Mouse (Mus musculus) liver, embryonic 16.5 days (tissue): ENCODE data around the gene Gm5431. TPM values are rescaled to one million over a fixed set of nuclear protein-coding genes. Genes with fewer than 3 reads are reported as not detected.
"Not testable (repeated sequence)": the region's sequence is repeated elsewhere in the genome, so short reads cannot be mapped to it uniquely, and the experiment has no call there.

Experiments
- ATAC-seq: fragments of 200-750 bp; cut with Nextera tagmentation; 2 replicates; pipeline ENCODE4 v1.8.0; 2017; ENCODE audit warnings: low read depth, mild to moderate bottlenecking, moderate number of reproducible peaks, moderate library complexity
- H3K27ac ChIP-seq: fragments of 300-500 bp; sonication (generic); 2 replicates; pipeline ENCODE4 v1.5.1; 2014; ENCODE audit warnings: mild to moderate bottlenecking, low read length
- H3K27me3 ChIP-seq: fragments of 300-500 bp; sonication (generic); 2 replicates; pipeline ENCODE4 v1.6.1; 2014; ENCODE audit warnings: low read depth, low read length, mixed read lengths; ENCODE audit not compliant: control insufficient read depth, insufficient read depth
- H3K36me3 ChIP-seq: fragments of 300-500 bp; sonication (generic); 2 replicates; pipeline ENCODE4 v1.6.1; 2014; ENCODE audit warnings: mild to moderate bottlenecking; ENCODE audit not compliant: control insufficient read depth, insufficient read depth
- H3K4me1 ChIP-seq: fragments of 300-500 bp; sonication (generic); 2 replicates; pipeline ENCODE4 v1.6.1; 2014; ENCODE audit warnings: low read depth, low read length, mixed read lengths; ENCODE audit not compliant: control insufficient read depth
- H3K4me2 ChIP-seq: fragments of 300-500 bp; sonication (generic); 2 replicates; pipeline ENCODE4 v1.6.1; 2014; ENCODE audit warnings: low read depth, low read length, mixed read lengths
- H3K4me3 ChIP-seq: fragments of 300-500 bp; sonication (generic); 2 replicates; pipeline ENCODE4 v1.5.1; 2014; ENCODE audit warnings: low read depth, mild to moderate bottlenecking, low read length
- H3K9ac ChIP-seq: fragments of 300-500 bp; sonication (generic); 2 replicates; pipeline ENCODE4 v1.6.1; 2014; ENCODE audit warnings: low read depth, low read length
- H3K9me3 ChIP-seq: fragments of 300-500 bp; sonication (generic); replicated peaks from 2 replicates; pipeline ENCODE4 v1.6.1; 2016; ENCODE audit warnings: low read length; ENCODE audit not compliant: control insufficient read depth
- WGBS: fragments of 180-500 bp; shearing (Covaris S2); extraction: QIAGEN DNeasy Blood & Tissue Kit; methylation state at CpG from one replicate; pipeline ENCODE4 v1.1.7; 2014; ENCODE audit not compliant: insufficient replicate concordance; 5-methylcytosine and 5-hydroxymethylcytosine counted together
- polyA plus RNA-seq: library from polyadenylated mRNA; unstranded; fragments of >200 nt; fragmentation: Nextera tagmentation; extraction: Ambion mirVana; gene quantifications from 2 replicates; pipeline ENCODE4 v1.2.1, GENCODE M21; 2015

Gm5431 gene
- 0.37 and 0.45 TPM in 2 replicates for polyA plus RNA-seq

DNA sequence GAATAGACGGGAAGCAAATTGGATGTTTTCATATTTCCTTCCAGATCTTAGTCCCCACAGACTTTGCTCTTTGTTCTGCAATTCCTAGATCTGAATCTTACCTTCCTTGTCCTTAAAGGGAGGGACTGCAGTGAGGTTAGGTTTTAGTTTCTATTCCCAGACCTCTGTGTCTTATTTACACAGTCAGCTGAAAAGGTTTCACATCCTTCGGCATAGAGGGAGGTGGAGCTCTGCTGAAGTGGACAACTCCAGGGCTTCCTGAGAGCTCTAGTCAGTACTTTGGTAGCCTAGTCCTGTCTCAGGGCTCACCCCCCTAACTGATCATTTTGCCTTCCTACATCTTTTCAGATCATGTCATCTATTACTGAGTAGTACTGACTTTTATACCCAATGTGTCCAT is at the start of gene Gm5431:
TSS of gene Gm5431 (minus strand) at position 194 of the 400 bp plus-strand sequence.
- Histone ChIP-seq H3K4me1 (no peaks in the 10 kb centered on the region), H3K4me2 (no peak within 1 kb of the TSS)

GRCm38 (mm10) chr11:48946090-48946489 is 44.1 kb upstream of the Gm5431 start, which contains the start of gene Psme2b:
TSS of gene Psme2b (minus strand) at chr11:48946190.
- H3K4me3 ChIP-seq, H3K4me1 ChIP-seq, H3K27me3 ChIP-seq, H3K27ac ChIP-seq, ATAC-seq, H3K36me3 ChIP-seq, H3K9ac ChIP-seq, H3K4me2 ChIP-seq, H3K9me3 ChIP-seq: not testable (repeated sequence)
- WGBS, result 72% methylated on average over 6 of the region's 6 CpGs

More for the DNA sequence above, at the start of gene Gm5431:
- no peak for ATAC-seq
- Histone ChIP-seq H3K36me3 (no peaks in the 10 kb centered on the region), H3K27me3 (no peaks in the 10 kb centered on the region), H3K27ac (0 out of 2 replicates have a peak within 1 kb of the TSS, but pooled peaks have one; percentile 14), H3K4me3 (no peak within 1 kb of the TSS), H3K9ac (no peak within 1 kb of the TSS), H3K9me3 (no peaks in the 10 kb centered on the region)
- WGBS, result 47% methylated on average over 2 of the region's 2 CpGs

GRCm38 (mm10) chr11:48939286-48939685 is 37.3 kb upstream of the Gm5431 start:
- H3K4me2 ChIP-seq, H3K27ac ChIP-seq, H3K4me3 ChIP-seq, H3K27me3 ChIP-seq, H3K4me1 ChIP-seq, H3K9ac ChIP-seq, H3K36me3 ChIP-seq, H3K9me3 ChIP-seq, ATAC-seq: not testable (repeated sequence)

- not testable (repeated sequence) for H3K36me3 ChIP-seq, H3K27ac ChIP-seq, H3K4me2 ChIP-seq, H3K9me3 ChIP-seq, H3K4me3 ChIP-seq, H3K4me1 ChIP-seq, H3K9ac ChIP-seq, H3K27me3 ChIP-seq, ATAC-seq
- no CpG with 5 or more reads among the region's 3 CpGs for WGBS
These were observed 33.3 kb upstream of the Gm5431 start for GRCm38 (mm10) chr11:48935291-48935690.

DNA sequence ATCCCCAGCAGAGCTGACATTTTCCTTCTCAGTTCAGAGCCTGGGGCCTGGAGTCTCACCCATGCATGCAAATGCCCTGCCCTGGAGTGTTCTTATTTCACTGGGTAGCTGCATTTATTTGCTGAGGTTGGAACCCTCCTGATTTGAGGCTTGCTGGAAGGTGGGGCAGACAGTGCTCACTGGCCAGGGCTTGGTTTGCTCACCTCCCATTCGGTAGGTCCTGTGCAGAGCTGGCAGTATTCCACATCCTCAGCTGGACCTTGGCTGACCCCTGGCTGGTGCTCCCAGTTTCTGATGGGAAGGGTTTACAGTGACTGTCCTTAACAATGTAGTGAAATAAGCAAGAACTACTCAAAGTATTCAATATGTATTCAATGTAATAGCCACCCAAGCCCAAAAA is 31.9 kb upstream of the Gm5431 start:
- not testable (repeated sequence) for H3K4me3 ChIP-seq, H3K36me3 ChIP-seq, ATAC-seq, H3K27me3 ChIP-seq, H3K4me2 ChIP-seq, H3K4me1 ChIP-seq, H3K27ac ChIP-seq, H3K9me3 ChIP-seq, H3K9ac ChIP-seq
- 63% methylated on average over 1 of the region's 1 CpGs for WGBS

DNA sequence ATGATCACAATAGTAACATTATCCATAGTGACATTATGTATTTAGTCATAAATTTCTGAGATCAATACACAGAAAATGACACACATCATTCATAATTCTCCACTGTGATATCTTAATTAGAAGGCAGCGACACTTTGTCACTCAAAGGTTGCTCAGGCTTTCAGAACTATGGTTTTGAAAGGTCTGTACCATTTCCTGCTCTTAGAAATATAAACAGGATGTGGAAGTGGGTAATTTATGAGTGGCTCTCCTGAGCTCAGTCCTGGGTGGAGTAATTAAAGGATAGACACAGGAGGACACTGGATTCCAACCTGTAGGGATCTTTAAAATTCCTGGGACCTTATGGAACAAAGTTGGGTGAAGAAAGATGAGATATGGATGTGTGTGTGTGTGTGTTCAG is 31.4 kb upstream of the Gm5431 start:
- not testable (repeated sequence) for H3K27me3 ChIP-seq, ATAC-seq, H3K9me3 ChIP-seq, H3K4me2 ChIP-seq, H3K27ac ChIP-seq, H3K4me3 ChIP-seq, H3K36me3 ChIP-seq, H3K4me1 ChIP-seq, H3K9ac ChIP-seq
- WGBS, result 29% methylated on average over 1 of the region's 1 CpGs

DNA sequence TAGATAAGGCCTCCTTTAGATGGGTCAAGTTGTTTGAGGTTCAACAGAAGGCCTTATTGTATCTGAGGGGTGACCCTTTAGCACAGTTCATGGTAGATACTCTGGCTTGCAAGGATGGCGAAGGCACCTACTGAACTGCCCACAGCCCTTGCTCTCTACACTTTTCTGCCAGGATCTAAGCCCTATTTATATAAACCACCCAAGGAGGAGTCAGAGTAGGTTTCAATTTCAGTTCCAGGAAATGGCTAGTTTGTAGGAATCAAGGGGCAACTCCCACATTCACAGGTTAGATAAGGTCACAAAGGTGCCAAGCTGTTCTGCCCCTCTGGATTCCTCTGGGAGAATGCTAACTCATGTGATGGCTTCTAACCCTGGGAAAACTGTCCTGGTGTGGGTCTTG is 26.1 kb upstream of the Gm5431 start:
- not testable (repeated sequence) for H3K4me1 ChIP-seq, H3K36me3 ChIP-seq, ATAC-seq, H3K9ac ChIP-seq, H3K4me2 ChIP-seq, H3K27ac ChIP-seq, H3K4me3 ChIP-seq, H3K27me3 ChIP-seq, H3K9me3 ChIP-seq
- 67% methylated on average over 1 of the region's 1 CpGs for WGBS

DNA sequence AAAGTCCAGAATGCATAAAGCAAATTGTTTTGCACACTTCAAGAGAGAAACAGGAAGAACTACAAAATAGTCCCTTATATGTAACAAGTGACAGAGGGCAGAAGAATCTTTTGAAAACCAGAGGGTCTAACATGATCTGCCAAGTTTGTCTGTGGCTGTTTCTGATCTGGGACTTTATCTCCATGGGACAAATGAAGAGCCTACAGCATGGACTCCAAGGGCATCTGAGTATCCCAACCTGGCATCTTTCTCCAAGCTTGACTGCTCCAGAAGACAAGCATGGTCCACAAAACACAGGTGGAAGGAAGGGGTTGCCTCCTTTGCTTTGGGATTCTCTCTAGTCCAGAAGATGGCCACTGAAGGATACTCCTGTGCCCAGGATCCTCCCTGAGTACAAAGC is 24.4 kb upstream of the Gm5431 start:
- not testable (repeated sequence) for H3K27ac ChIP-seq, H3K4me2 ChIP-seq, H3K4me1 ChIP-seq, H3K9me3 ChIP-seq, ATAC-seq, H3K27me3 ChIP-seq, H3K9ac ChIP-seq, H3K4me3 ChIP-seq, H3K36me3 ChIP-seq

DNA sequence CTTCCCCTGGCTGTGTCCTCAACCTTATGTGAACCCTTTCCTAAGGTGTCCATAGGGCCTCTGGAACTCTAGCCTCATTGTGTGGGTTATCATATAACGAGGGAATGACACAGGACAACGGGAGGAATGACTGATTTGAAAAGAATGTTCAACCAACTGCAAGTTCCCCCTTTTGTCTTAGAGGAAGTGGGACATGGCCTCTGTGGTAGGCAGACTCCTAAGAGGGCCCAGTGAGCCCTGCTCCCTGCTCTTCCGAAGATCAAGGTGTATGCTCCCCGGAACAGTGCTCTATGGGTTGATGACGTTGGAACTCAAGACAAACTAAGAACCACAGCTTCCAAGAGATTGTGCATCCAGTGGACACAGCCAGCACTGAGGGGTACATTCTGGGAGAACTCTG is 21.8 kb upstream of the Gm5431 start:
- WGBS, result 26% methylated on average over 4 of the region's 5 CpGs
- not testable (repeated sequence) for H3K9ac ChIP-seq, ATAC-seq

DNA sequence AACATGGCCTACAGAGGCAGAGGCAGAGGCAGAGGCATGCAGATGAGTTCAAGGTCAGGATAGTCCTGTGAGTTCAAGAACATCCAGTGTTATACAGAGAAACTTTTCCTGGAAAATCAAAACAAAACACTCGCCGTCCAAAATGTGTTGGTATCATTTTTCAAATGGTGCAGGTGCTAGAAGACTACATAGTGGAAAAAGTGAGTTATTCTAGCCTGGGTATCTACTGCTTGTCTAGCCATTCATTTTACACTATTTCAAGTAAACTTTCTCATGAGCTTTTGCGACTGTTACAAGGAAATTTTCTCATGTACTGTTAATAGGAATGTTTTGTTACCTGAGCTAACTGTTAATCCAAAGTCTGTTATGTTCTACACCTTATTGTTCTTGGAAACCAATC is 16.4 kb upstream of the Gm5431 start:
- Histone ChIP-seq H3K4me2 (no peak overlapping the region), H3K9me3 (no peaks in the 10 kb centered on the region), H3K4me1 (no peaks in the 10 kb centered on the region), H3K27ac (no peak overlapping the region), H3K27me3 (no peaks in the 10 kb centered on the region), H3K9ac (no peak overlapping the region), H3K4me3 (no peak overlapping the region), H3K36me3 (no peaks in the 10 kb centered on the region)
- 59% methylated on average over 3 of the region's 3 CpGs for WGBS
- no peak for ATAC-seq

More for the DNA sequence above, 21.8 kb upstream of the Gm5431 start:
- H3K4me3 ChIP-seq, H3K36me3 ChIP-seq, H3K27me3 ChIP-seq, H3K9me3 ChIP-seq, H3K4me2 ChIP-seq, H3K27ac ChIP-seq, H3K4me1 ChIP-seq: not testable (repeated sequence)
